Mouse (Mus musculus): Measurements from ENCODE around the gene Grtp1. TPM values are rescaled to one million over a fixed set of nuclear protein-coding genes. Genes with fewer than 3 reads are reported as not detected.

The Grtp1 gene
- polyA plus RNA-seq, 1 experiment from 2014 or later, result 12.1 TPM

GRCm38 (mm10) chr8:13188857-13189256 is 11.6 kb downstream of the Grtp1 start:
- Histone ChIP-seq H3K9me3 (ENCODE audit: low read length) (no peaks in the 10 kb centered on the region), H3K4me3 (ENCODE audit: low read depth, low read length) (no peak overlapping the region), H3K27ac (ENCODE audit: low read depth) (no peak overlapping the region), H3K36me3 (replicated peaks; ENCODE audit: insufficient read depth, low read length) (no peaks in the 10 kb centered on the region), H3K9ac (replicated peaks) (no peak overlapping the region), H3K4me1 (ENCODE audit: insufficient read depth) (no peaks in the 10 kb centered on the region), H3K4me2 (ENCODE audit: low read depth, low read length) (no peak overlapping the region), H3K27me3 (ENCODE audit: insufficient read depth, low read length) (no peaks in the 10 kb centered on the region)
- ATAC-seq (no peak), DNase-seq (no peak)
- TF ChIP-seq EP300 (IDR thresholded peaks at IDR 0.05; ENCODE audit: low read depth) (no peak), CTCF (IDR thresholded peaks at IDR 0.05; ENCODE audit: low read depth) (no peak)
- 72% methylated on average over 1 of the region's 1 CpGs for WGBS (ENCODE audit: insufficient replicate concordance)

- TF ChIP-seq EP300 (IDR thresholded peaks at IDR 0.05; ENCODE audit: low read depth) (no peak), CTCF (IDR thresholded peaks at IDR 0.05; ENCODE audit: low read depth) (no peak)
- ATAC-seq (no peak), DNase-seq (no peak)
- Histone ChIP-seq H3K9ac (replicated peaks) (no peak overlapping the region), H3K4me2 (ENCODE audit: low read depth, low read length) (no peak overlapping the region), H3K36me3 (replicated peaks; ENCODE audit: insufficient read depth, low read length) (no peaks in the 10 kb centered on the region), H3K4me1 (ENCODE audit: insufficient read depth) (no peaks in the 10 kb centered on the region), H3K27me3 (ENCODE audit: insufficient read depth, low read length) (no peaks in the 10 kb centered on the region), H3K27ac (ENCODE audit: low read depth) (no peak overlapping the region), H3K4me3 (ENCODE audit: low read depth, low read length) (no peak overlapping the region), H3K9me3 (ENCODE audit: low read length) (no peaks in the 10 kb centered on the region)
- WGBS (ENCODE audit: insufficient replicate concordance), result 82% methylated on average over 13 of the region's 13 CpGs
Observed at GRCm38 (mm10) chr8:13188052-13188555, 12.3 kb downstream of the Grtp1 start.

- Histone ChIP-seq H3K4me1 (ENCODE audit: insufficient read depth) (no peaks in the 10 kb centered on the region), H3K27me3 (ENCODE audit: insufficient read depth, low read length) (no peaks in the 10 kb centered on the region), H3K9ac (replicated peaks) (no peak overlapping the region), H3K27ac (ENCODE audit: low read depth) (no peak overlapping the region), H3K9me3 (ENCODE audit: low read length) (no peaks in the 10 kb centered on the region), H3K4me3 (ENCODE audit: low read depth, low read length) (no peak overlapping the region), H3K36me3 (replicated peaks; ENCODE audit: insufficient read depth, low read length) (no peaks in the 10 kb centered on the region), H3K4me2 (ENCODE audit: low read depth, low read length) (no peak overlapping the region)
- TF ChIP-seq EP300 (IDR thresholded peaks at IDR 0.05; ENCODE audit: low read depth) (no peak), CTCF (IDR thresholded peaks at IDR 0.05; ENCODE audit: low read depth) (no peak)
- ATAC-seq (no peak), DNase-seq (no peak)
- 78% methylated on average over 7 of the region's 7 CpGs for WGBS (ENCODE audit: insufficient replicate concordance)
Observed at GRCm38 (mm10) chr8:13187638-13188037, 12.8 kb downstream of the Grtp1 start.

- TF ChIP-seq CTCF (IDR thresholded peaks at IDR 0.05; ENCODE audit: low read depth) (no peak), EP300 (IDR thresholded peaks at IDR 0.05; ENCODE audit: low read depth) (no peak)
Observed at GRCm38 (mm10) chr8:13187229-13187628, 13.2 kb downstream of the Grtp1 start.

GRCm38 (mm10) chr8:13186819-13187218 is 13.6 kb downstream of the Grtp1 start:
- ATAC-seq, result no peak
- TF ChIP-seq CTCF (IDR thresholded peaks at IDR 0.05; ENCODE audit: low read depth), result no peak
- no peak for TF ChIP-seq EP300 (IDR thresholded peaks at IDR 0.05; ENCODE audit: low read depth)
- H3K4me1 ChIP-seq (ENCODE audit: insufficient read depth), result no peaks in the 10 kb centered on the region
- H3K9me3 ChIP-seq (ENCODE audit: low read length), result no peaks in the 10 kb centered on the region
- H3K4me3 ChIP-seq (ENCODE audit: low read depth, low read length), result no peak overlapping the region
- no peak overlapping the region for H3K27ac ChIP-seq (ENCODE audit: low read depth)
- no peak overlapping the region for H3K4me2 ChIP-seq (ENCODE audit: low read depth, low read length)
- no peak for DNase-seq
- WGBS (ENCODE audit: insufficient replicate concordance), result 69% methylated on average over 8 of the region's 8 CpGs
- no peak overlapping the region for H3K9ac ChIP-seq (replicated peaks)
- H3K27me3 ChIP-seq (ENCODE audit: insufficient read depth, low read length), result no peaks in the 10 kb centered on the region
- no peaks in the 10 kb centered on the region for H3K36me3 ChIP-seq (replicated peaks; ENCODE audit: insufficient read depth, low read length)

More at GRCm38 (mm10) chr8:13187229-13187628, 13.2 kb downstream of the Grtp1 start:
- no peak for DNase-seq
- Histone ChIP-seq H3K9ac (replicated peaks) (no peak overlapping the region), H3K9me3 (ENCODE audit: low read length) (no peaks in the 10 kb centered on the region), H3K36me3 (replicated peaks; ENCODE audit: insufficient read depth, low read length) (no peaks in the 10 kb centered on the region), H3K4me1 (ENCODE audit: insufficient read depth) (no peaks in the 10 kb centered on the region), H3K27ac (ENCODE audit: low read depth) (no peak overlapping the region), H3K27me3 (ENCODE audit: insufficient read depth, low read length) (no peaks in the 10 kb centered on the region), H3K4me3 (ENCODE audit: low read depth, low read length) (no peak overlapping the region), H3K4me2 (ENCODE audit: low read depth, low read length) (no peak overlapping the region)
- no peak for ATAC-seq
- WGBS (ENCODE audit: insufficient replicate concordance), result 78% methylated on average over 9 of the region's 9 CpGs

GRCm38 (mm10) chr8:13181691-13181976 is 18.8 kb downstream of the Grtp1 start:
- no peak for ATAC-seq
- H3K4me2 ChIP-seq (ENCODE audit: low read depth, low read length), result no peak overlapping the region
- H3K27ac ChIP-seq (ENCODE audit: low read depth), result no peak overlapping the region
- no peaks in the 10 kb centered on the region for H3K9me3 ChIP-seq (ENCODE audit: low read length)
- H3K36me3 ChIP-seq (replicated peaks; ENCODE audit: insufficient read depth, low read length), result peaks cover 10% of the 10 kb centered on the region; the same call in 1 of the 2 replicates
- H3K4me1 ChIP-seq (ENCODE audit: insufficient read depth), result no peaks in the 10 kb centered on the region
- H3K4me3 ChIP-seq (ENCODE audit: low read depth, low read length), result no peak overlapping the region
- no peaks in the 10 kb centered on the region for H3K27me3 ChIP-seq (ENCODE audit: insufficient read depth, low read length)
- TF ChIP-seq CTCF (IDR thresholded peaks at IDR 0.05; ENCODE audit: low read depth) (no peak), EP300 (IDR thresholded peaks at IDR 0.05; ENCODE audit: low read depth) (no peak)
- no peak for DNase-seq
- H3K9ac ChIP-seq (replicated peaks), result no peak overlapping the region
- 35% methylated on average over 2 of the region's 2 CpGs for WGBS (ENCODE audit: insufficient replicate concordance)

Data from liver, postnatal 0 days (tissue).